Mouse (Mus musculus) forebrain, embryonic 13.5 days (tissue): ENCODE data around the gene Taldo1. TPM values are rescaled to one million over a fixed set of nuclear protein-coding genes. Genes with fewer than 3 reads are reported as not detected.
"Not testable (repeated sequence)": the region's sequence is repeated elsewhere in the genome, so short reads cannot be mapped to it uniquely, and the experiment has no call there.

Experiments used
- ATAC-seq: fragments of 200-750 bp; cut with Nextera tagmentation; 2 replicates; pipeline ENCODE4 v1.8.0; 2017
- H3K27ac ChIP-seq: fragments of 300-500 bp; sonication (generic); 2 replicates; pipeline ENCODE4 v1.5.1; 2015; ENCODE audit warnings: inconsistent platforms, mild to moderate bottlenecking, moderate library complexity
- H3K27me3 ChIP-seq: fragments of 300-500 bp; sonication (generic); 2 replicates; pipeline ENCODE4 v1.6.1; 2015; ENCODE audit warnings: mild to moderate bottlenecking, inconsistent platforms
- H3K36me3 ChIP-seq: fragments of 300-500 bp; sonication (generic); 2 replicates; pipeline ENCODE4 v1.6.1; 2015; ENCODE audit warnings: mild to moderate bottlenecking, inconsistent platforms; ENCODE audit not compliant: poor library complexity, severe bottlenecking
- H3K4me1 ChIP-seq: fragments of 300-500 bp; sonication (generic); 2 replicates; pipeline ENCODE4 v1.6.1; 2015; ENCODE audit warnings: inconsistent platforms
- H3K4me2 ChIP-seq: fragments of 300-500 bp; sonication (generic); 2 replicates; pipeline ENCODE4 v1.6.1; 2015; ENCODE audit warnings: inconsistent platforms, mild to moderate bottlenecking, moderate library complexity
- H3K4me3 ChIP-seq: fragments of 300-500 bp; sonication (generic); 2 replicates; pipeline ENCODE4 v1.5.1; 2015; ENCODE audit warnings: mild to moderate bottlenecking, inconsistent platforms
- H3K9ac ChIP-seq: fragments of 300-500 bp; sonication (generic); 2 replicates; pipeline ENCODE4 v1.6.1; 2015; ENCODE audit warnings: mild to moderate bottlenecking, inconsistent platforms
- H3K9me3 ChIP-seq: fragments of 300-500 bp; sonication (generic); replicated peaks from 2 replicates; pipeline ENCODE4 v1.6.1; 2016; ENCODE audit warnings: inconsistent platforms
- WGBS: fragments of 180-500 bp; shearing (Covaris S2); methylation state at CpG from one replicate; pipeline ENCODE4 v1.1.7; 2015; 5-methylcytosine and 5-hydroxymethylcytosine counted together
- polyA plus RNA-seq: library from polyadenylated mRNA; unstranded; fragments of >200 nt; fragmentation: Nextera tagmentation; extraction: Ambion mirVana; gene quantifications from 2 replicates; pipeline ENCODE4 v1.2.1, GENCODE M21; 2015

Gene Taldo1
- polyA plus RNA-seq, 1 experiment from 2014 or later = 415 TPM

DNA sequence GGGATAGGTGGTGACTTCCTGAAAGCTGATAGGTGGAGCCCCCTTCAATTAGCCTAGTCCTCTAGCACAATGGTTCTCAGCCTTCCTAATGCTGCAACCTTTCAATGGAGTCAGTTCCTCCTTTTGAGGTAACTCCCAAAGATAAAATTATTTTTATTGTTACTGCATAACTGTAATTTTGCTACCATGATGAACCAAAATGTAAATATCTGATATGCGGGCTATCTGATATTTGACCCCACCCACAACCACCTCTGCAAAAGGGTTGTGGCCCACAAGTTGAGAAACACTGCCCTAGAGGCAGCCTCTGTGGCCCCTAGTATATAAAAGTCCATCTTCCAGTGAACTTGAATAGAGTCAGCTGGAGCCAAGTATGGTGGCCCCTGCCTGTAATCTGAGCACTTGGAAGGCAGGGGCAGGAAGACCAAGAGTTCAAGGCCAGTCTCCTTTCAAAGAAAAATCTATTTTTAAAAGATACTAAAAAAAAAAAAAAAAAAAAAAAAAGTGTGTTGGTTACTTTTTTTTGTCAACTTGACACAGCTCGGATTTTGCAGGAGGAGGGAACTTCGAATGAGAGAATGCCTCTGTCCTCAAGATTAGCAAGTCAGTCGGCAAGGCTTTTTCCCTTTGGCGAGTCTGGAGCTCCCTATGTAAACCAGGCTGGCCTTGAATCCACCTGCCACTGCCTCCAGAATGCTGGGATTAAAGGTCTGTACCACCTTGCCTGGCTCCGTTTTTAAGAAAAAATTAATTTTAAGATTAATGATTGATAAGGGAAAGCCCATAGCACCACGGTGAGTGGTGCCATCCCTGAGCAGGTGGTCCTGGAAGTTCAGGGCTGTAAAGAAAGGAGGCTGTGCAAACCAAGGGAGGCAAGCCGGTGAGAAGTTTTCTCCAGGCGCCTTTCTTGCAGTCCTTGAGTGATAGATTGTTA is 1.4 kb upstream of the Taldo1 start:
- H3K4me3 ChIP-seq = no peak overlapping the region
- H3K36me3 ChIP-seq = peaks cover 2% of the 10 kb centered on the region; the same call in 1 of the 2 replicates

DNA sequence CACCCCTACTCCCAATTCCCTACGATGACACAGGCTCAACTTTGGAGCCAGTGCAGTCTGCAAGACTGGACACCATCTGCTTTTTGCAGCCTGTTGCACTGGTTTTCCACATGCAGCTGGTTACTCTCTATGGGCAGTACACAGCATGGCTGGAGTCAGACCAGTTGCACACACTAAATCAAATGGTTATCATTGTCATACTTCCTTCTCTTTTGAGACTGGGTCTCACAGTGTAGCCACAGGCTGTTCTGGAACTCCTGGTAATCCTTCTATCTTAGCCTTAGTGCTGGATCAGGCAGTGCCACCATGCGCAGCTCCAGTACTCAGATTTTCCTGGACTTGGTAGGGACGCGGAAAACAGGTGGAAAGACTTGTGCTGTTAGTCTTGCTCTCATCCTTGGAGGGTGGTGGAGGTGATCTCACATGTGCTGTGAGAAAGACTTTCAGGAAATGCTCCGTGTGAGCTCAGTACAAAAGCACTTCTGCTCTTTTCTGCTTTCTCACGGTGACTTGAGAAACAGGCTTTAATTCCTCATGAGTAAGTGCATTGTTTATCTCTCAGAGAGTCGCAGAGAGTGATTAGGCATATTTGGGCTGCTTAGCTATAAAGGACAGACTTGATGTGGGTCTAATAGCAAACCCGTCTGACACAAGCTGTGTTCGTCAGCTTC is 688 bp downstream of the Taldo1 start:
- Histone ChIP-seq H3K27me3 (peaks cover 15% of the 10 kb centered on the region), H3K9ac (peak overlapping the region; percentile 79), H3K4me1 (peaks cover 14% of the 10 kb centered on the region), H3K4me3 (peak overlapping the region; percentile 68), H3K27ac (peak overlapping the region; percentile 44; the same call in 1 of the 2 replicates), H3K36me3 (peaks cover 20% of the 10 kb centered on the region), H3K4me2 (peak overlapping the region; percentile 92), H3K9me3 (no peaks in the 10 kb centered on the region)
- 10% methylated on average over 9 of the region's 9 CpGs for WGBS
- no peak; the same call in 1 of the 2 replicates for ATAC-seq

More for the DNA sequence above, 1.4 kb upstream of the Taldo1 start:
- 57% methylated on average over 9 of the region's 9 CpGs for WGBS
- ATAC-seq = no peak
- Histone ChIP-seq H3K9me3 (no peaks in the 10 kb centered on the region), H3K4me2 (peak overlapping the region; percentile 92; the same call in 1 of the 2 replicates), H3K27me3 (peaks cover 15% of the 10 kb centered on the region), H3K4me1 (peaks cover 14% of the 10 kb centered on the region), H3K9ac (no peak overlapping the region), H3K27ac (no peak overlapping the region)

DNA sequence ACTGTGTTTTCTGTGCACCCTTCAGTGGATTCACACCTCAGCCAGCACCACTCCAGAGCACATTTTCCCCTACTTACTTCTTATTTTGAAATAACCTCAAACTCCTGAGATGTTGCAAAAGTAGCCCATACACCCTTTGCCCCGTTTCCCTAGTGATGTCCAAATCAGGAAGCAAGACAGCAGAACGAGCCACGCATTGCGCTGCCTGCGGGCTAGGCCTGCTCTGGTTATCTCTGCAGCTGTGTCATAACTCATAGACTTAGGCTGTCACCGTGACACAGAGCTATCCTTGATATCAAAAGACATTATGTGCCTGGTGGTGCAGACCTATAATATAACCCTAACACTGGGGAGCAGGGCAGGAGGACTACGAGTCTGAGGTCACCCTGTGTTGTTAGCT is 2.2 kb downstream of the Taldo1 start:
- Histone ChIP-seq H3K27me3 (peaks cover 10% of the 10 kb centered on the region), H3K4me2 (no peak overlapping the region), H3K4me3 (no peak overlapping the region), H3K36me3 (peaks cover 35% of the 10 kb centered on the region), H3K9ac (no peak overlapping the region), H3K9me3 (no peaks in the 10 kb centered on the region), H3K4me1 (peaks cover 14% of the 10 kb centered on the region), H3K27ac (no peak overlapping the region)
- 94% methylated on average over 7 of the region's 7 CpGs for WGBS
- ATAC-seq = no peak

DNA sequence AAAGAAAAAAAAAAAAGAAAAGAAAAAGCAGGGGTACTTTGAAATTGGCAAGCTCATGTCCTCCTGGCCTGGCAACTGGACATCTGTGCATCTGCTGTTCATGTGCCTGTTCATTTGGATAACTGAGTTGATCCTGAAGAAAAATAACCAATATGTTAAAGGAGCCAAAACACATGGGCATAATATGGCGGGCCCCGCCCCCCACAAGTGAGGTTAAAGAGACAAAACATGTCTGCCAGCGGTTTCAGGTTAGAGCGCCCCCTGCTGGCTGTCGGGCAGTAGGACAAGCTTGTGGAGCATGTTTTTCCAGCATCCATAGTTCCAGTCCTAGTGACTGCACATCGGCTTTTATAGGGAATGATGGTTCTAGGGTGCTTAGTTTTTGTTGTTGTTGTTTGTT is 2.8 kb downstream of the Taldo1 start:
- Histone ChIP-seq H3K9ac (no peak overlapping the region), H3K36me3 (peaks cover 40% of the 10 kb centered on the region), H3K4me1 (peaks cover 14% of the 10 kb centered on the region), H3K9me3 (no peaks in the 10 kb centered on the region), H3K4me2 (no peak overlapping the region), H3K27ac (no peak overlapping the region), H3K27me3 (peaks cover 5% of the 10 kb centered on the region; the same call in 1 of the 2 replicates), H3K4me3 (no peak overlapping the region)
- no peak for ATAC-seq
- WGBS = 12% methylated on average over 6 of the region's 6 CpGs

DNA sequence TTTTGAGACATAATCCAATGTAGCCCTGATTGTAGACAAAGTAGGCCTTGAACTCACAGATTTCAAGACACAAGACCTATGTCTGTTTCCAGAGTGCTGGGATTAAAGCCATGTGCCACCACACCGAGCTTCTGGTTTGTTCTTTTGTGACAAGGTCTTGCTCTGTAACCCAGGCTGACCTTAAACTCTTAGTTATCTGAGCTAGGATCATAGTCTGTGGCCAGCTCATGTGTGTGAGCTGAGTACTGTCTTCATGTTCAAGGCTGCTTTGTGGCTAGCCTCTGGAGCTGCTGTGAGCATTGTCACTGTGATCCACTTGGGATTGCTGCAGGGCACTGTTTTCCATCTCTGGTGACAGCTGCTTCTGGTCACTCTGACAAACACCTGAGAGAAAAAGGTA is 3.3 kb downstream of the Taldo1 start:
- 83% methylated on average over 1 of the region's 1 CpGs for WGBS
- Histone ChIP-seq H3K9me3 (no peaks in the 10 kb centered on the region), H3K4me2 (no peak overlapping the region), H3K27me3 (0 out of 2 replicates have a peak, but pooled peaks cover 3% of the 10 kb centered on the region), H3K27ac (no peak overlapping the region), H3K4me1 (peaks cover 14% of the 10 kb centered on the region), H3K4me3 (no peak overlapping the region), H3K9ac (no peak overlapping the region), H3K36me3 (peaks cover 46% of the 10 kb centered on the region)
- ATAC-seq = no peak

GRCm38 (mm10) chr7:141403305-141403704 is 11.3 kb downstream of the Taldo1 start:
- WGBS = 44% methylated on average over 5 of the region's 5 CpGs
- H3K4me1 ChIP-seq = no peaks in the 10 kb centered on the region
- H3K9ac ChIP-seq = no peak overlapping the region
- no peaks in the 10 kb centered on the region for H3K27me3 ChIP-seq
- H3K4me3 ChIP-seq = no peak overlapping the region
- peaks cover 76% of the 10 kb centered on the region for H3K36me3 ChIP-seq
- H3K27ac ChIP-seq = no peak overlapping the region
- H3K4me2 ChIP-seq = no peak overlapping the region
- ATAC-seq = peak; percentile 59; the same call in 1 of the 2 replicates
- H3K9me3 ChIP-seq = 0 out of 2 replicates have a peak, but pooled peaks cover 2% of the 10 kb centered on the region

GRCm38 (mm10) chr7:141405466-141405865 is 13.5 kb downstream of the Taldo1 start:
- H3K27me3 ChIP-seq = no peaks in the 10 kb centered on the region
- no peak for ATAC-seq
- H3K4me1 ChIP-seq = peaks cover 6% of the 10 kb centered on the region
- WGBS = 82% methylated on average over 4 of the region's 4 CpGs
- no peak overlapping the region for H3K9ac ChIP-seq
- no peak overlapping the region for H3K27ac ChIP-seq
- 0 out of 2 replicates have a peak, but pooled peaks cover 2% of the 10 kb centered on the region for H3K9me3 ChIP-seq
- peaks cover 76% of the 10 kb centered on the region for H3K36me3 ChIP-seq
- no peak overlapping the region for H3K4me2 ChIP-seq
- no peak overlapping the region for H3K4me3 ChIP-seq

DNA sequence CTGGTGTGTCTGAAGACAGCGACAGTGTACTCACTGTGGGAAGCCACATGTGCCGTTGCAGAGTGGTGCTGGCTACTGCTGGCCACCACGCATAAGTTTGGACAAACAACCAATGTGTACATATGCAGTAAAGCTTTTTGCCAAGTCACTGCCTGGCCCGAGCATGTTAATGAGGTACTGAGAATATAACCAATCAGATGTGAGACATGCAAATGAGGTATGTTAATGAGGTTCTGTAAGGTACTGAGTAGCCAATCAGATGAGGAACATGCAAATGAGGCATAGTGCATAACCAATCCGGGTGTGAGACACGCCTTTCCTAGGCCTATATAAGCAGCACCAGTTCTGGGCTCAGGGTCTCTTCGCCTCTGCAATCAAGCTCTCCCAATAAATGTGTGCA is 15.7 kb downstream of the Taldo1 start:
- ATAC-seq, H3K9ac ChIP-seq, H3K4me3 ChIP-seq, H3K27me3 ChIP-seq, H3K9me3 ChIP-seq, H3K4me1 ChIP-seq, H3K4me2 ChIP-seq, H3K27ac ChIP-seq: not testable (repeated sequence)
- H3K36me3 ChIP-seq = peaks cover 57% of the 10 kb centered on the region
- 97% methylated on average over 7 of the region's 7 CpGs for WGBS

GRCm38 (mm10) chr7:141408833-141409232 is 16.8 kb downstream of the Taldo1 start:
- peak; percentile 71 for ATAC-seq
- Histone ChIP-seq H3K9ac (peak overlapping the region; percentile 41; the same call in 1 of the 2 replicates), H3K27me3 (no peaks in the 10 kb centered on the region), H3K36me3 (peaks cover 47% of the 10 kb centered on the region), H3K27ac (no peak overlapping the region), H3K4me3 (no peak overlapping the region), H3K9me3 (0 out of 2 replicates have a peak, but pooled peaks cover 2% of the 10 kb centered on the region), H3K4me2 (0 out of 2 replicates have a peak overlapping the region, but pooled peaks have one; percentile 17), H3K4me1 (peaks cover 16% of the 10 kb centered on the region)
- 7% methylated on average over 11 of the region's 11 CpGs for WGBS

- Histone ChIP-seq H3K9me3 (0 out of 2 replicates have a peak, but pooled peaks cover 2% of the 10 kb centered on the region), H3K9ac (no peak overlapping the region; the same call in 1 of the 2 replicates), H3K27me3 (no peaks in the 10 kb centered on the region), H3K36me3 (peaks cover 42% of the 10 kb centered on the region), H3K4me3 (no peak overlapping the region), H3K4me2 (no peak overlapping the region), H3K4me1 (peaks cover 22% of the 10 kb centered on the region), H3K27ac (no peak overlapping the region)
- no peak for ATAC-seq
- WGBS = 89% methylated on average over 8 of the region's 8 CpGs
Measured at GRCm38 (mm10) chr7:141410631-141411030, 18.6 kb downstream of the Taldo1 start.

- no peak overlapping the region for H3K27ac ChIP-seq
- 0 out of 2 replicates have a peak, but pooled peaks cover 2% of the 10 kb centered on the region for H3K9me3 ChIP-seq
- peaks cover 22% of the 10 kb centered on the region for H3K4me1 ChIP-seq
- WGBS = 100% methylated on average over 1 of the region's 1 CpGs
- no peak overlapping the region for H3K9ac ChIP-seq
- H3K36me3 ChIP-seq = peaks cover 35% of the 10 kb centered on the region
- ATAC-seq = no peak
- no peaks in the 10 kb centered on the region for H3K27me3 ChIP-seq
- H3K4me3 ChIP-seq = no peak overlapping the region
- no peak overlapping the region for H3K4me2 ChIP-seq
Measured at GRCm38 (mm10) chr7:141411667-141412066, 19.7 kb downstream of the Taldo1 start.

GRCm38 (mm10) chr7:141413331-141413730 is 21.3 kb downstream of the Taldo1 start:
- H3K9ac ChIP-seq = peak overlapping the region; percentile 91
- ATAC-seq = no peak
- peak overlapping the region; percentile 81 for H3K27ac ChIP-seq
- H3K4me1 ChIP-seq = peaks cover 22% of the 10 kb centered on the region
- H3K36me3 ChIP-seq = peaks cover 24% of the 10 kb centered on the region
- H3K4me3 ChIP-seq = peak overlapping the region; percentile 77
- H3K4me2 ChIP-seq = peak overlapping the region; percentile 96
- H3K9me3 ChIP-seq = no peaks in the 10 kb centered on the region
- WGBS = 3% methylated on average over 16 of the region's 16 CpGs
- H3K27me3 ChIP-seq = peaks cover 1% of the 10 kb centered on the region; the same call in 1 of the 2 replicates
